Mouse (Mus musculus): ENCODE data around the gene Dhx35. TPM values are rescaled to one million over a fixed set of nuclear protein-coding genes. Genes with fewer than 3 reads are reported as not detected.

Gene Dhx35
- polyA plus RNA-seq, 1 experiment from 2014 or later, result 2.9 TPM

- Histone ChIP-seq H3K36me3 (ENCODE audit: control insufficient read depth, insufficient read depth) (no peaks in the 10 kb centered on the region; the same call in 1 of the 2 replicates), H3K9me3 (replicated peaks; ENCODE audit: control insufficient read depth, low read length) (no peaks in the 10 kb centered on the region), H3K27ac (ENCODE audit: low read length) (no peak overlapping the region), H3K27me3 (ENCODE audit: control insufficient read depth, insufficient read depth, low read depth, low read length) (no peaks in the 10 kb centered on the region), H3K9ac (ENCODE audit: low read depth, low read length) (no peak overlapping the region), H3K4me3 (ENCODE audit: low read depth, low read length) (no peak overlapping the region), H3K4me2 (ENCODE audit: low read depth, low read length) (no peak overlapping the region), H3K4me1 (ENCODE audit: control insufficient read depth, low read depth, low read length) (no peaks in the 10 kb centered on the region; the same call in 1 of the 2 replicates)
- 31% methylated on average over 2 of the region's 2 CpGs for WGBS (ENCODE audit: insufficient replicate concordance)
- ATAC-seq (ENCODE audit: low read depth), result no peak
Observed at GRCm38 (mm10) chr2:158852579-158852978, 58.0 kb downstream of the Dhx35 start.

- no peak overlapping the region for H3K4me2 ChIP-seq (ENCODE audit: low read depth, low read length)
- H3K27me3 ChIP-seq (ENCODE audit: control insufficient read depth, insufficient read depth, low read depth, low read length), result no peaks in the 10 kb centered on the region
- H3K9me3 ChIP-seq (replicated peaks; ENCODE audit: control insufficient read depth, low read length), result no peaks in the 10 kb centered on the region
- ATAC-seq (ENCODE audit: low read depth), result no peak
- H3K4me3 ChIP-seq (ENCODE audit: low read depth, low read length), result no peak overlapping the region
- no peaks in the 10 kb centered on the region; the same call in 1 of the 2 replicates for H3K4me1 ChIP-seq (ENCODE audit: control insufficient read depth, low read depth, low read length)
- H3K27ac ChIP-seq (ENCODE audit: low read length), result no peak overlapping the region
- 64% methylated on average over 10 of the region's 10 CpGs for WGBS (ENCODE audit: insufficient replicate concordance)
- no peaks in the 10 kb centered on the region; the same call in 1 of the 2 replicates for H3K36me3 ChIP-seq (ENCODE audit: control insufficient read depth, insufficient read depth)
- no peak overlapping the region for H3K9ac ChIP-seq (ENCODE audit: low read depth, low read length)
Observed at GRCm38 (mm10) chr2:158856896-158857499, 62.4 kb downstream of the Dhx35 start.

- no peaks in the 10 kb centered on the region for H3K9me3 ChIP-seq (replicated peaks; ENCODE audit: control insufficient read depth, low read length)
- H3K9ac ChIP-seq (ENCODE audit: low read depth, low read length), result no peak overlapping the region
- no peak overlapping the region for H3K4me2 ChIP-seq (ENCODE audit: low read depth, low read length)
- no peaks in the 10 kb centered on the region for H3K27me3 ChIP-seq (ENCODE audit: control insufficient read depth, insufficient read depth, low read depth, low read length)
- H3K36me3 ChIP-seq (ENCODE audit: control insufficient read depth, insufficient read depth), result no peaks in the 10 kb centered on the region; the same call in 1 of the 2 replicates
- no peak overlapping the region for H3K4me3 ChIP-seq (ENCODE audit: low read depth, low read length)
- WGBS (ENCODE audit: insufficient replicate concordance), result 70% methylated on average over 15 of the region's 15 CpGs
- no peak overlapping the region for H3K27ac ChIP-seq (ENCODE audit: low read length)
- H3K4me1 ChIP-seq (ENCODE audit: control insufficient read depth, low read depth, low read length), result no peaks in the 10 kb centered on the region
- ATAC-seq (ENCODE audit: low read depth), result no peak
Observed at GRCm38 (mm10) chr2:158857579-158857978, 63.0 kb downstream of the Dhx35 start.

GRCm38 (mm10) chr2:158861115-158861514 lies 66.5 kb downstream of the Dhx35 start:
- H3K4me1 ChIP-seq (ENCODE audit: control insufficient read depth, low read depth, low read length), result no peaks in the 10 kb centered on the region
- H3K36me3 ChIP-seq (ENCODE audit: control insufficient read depth, insufficient read depth), result no peaks in the 10 kb centered on the region; the same call in 1 of the 2 replicates
- no peak for ATAC-seq (ENCODE audit: low read depth)
- no peak overlapping the region for H3K9ac ChIP-seq (ENCODE audit: low read depth, low read length)
- WGBS (ENCODE audit: insufficient replicate concordance), result 63% methylated on average over 2 of the region's 2 CpGs
- H3K4me2 ChIP-seq (ENCODE audit: low read depth, low read length), result no peak overlapping the region
- no peaks in the 10 kb centered on the region for H3K9me3 ChIP-seq (replicated peaks; ENCODE audit: control insufficient read depth, low read length)
- H3K27ac ChIP-seq (ENCODE audit: low read length), result no peak overlapping the region
- H3K27me3 ChIP-seq (ENCODE audit: control insufficient read depth, insufficient read depth, low read depth, low read length), result no peaks in the 10 kb centered on the region
- no peak overlapping the region for H3K4me3 ChIP-seq (ENCODE audit: low read depth, low read length)

- Histone ChIP-seq H3K36me3 (ENCODE audit: control insufficient read depth, insufficient read depth) (no peaks in the 10 kb centered on the region), H3K27me3 (ENCODE audit: control insufficient read depth, insufficient read depth, low read depth, low read length) (no peaks in the 10 kb centered on the region), H3K9ac (ENCODE audit: low read depth, low read length) (no peak overlapping the region), H3K4me3 (ENCODE audit: low read depth, low read length) (no peak overlapping the region), H3K4me1 (ENCODE audit: control insufficient read depth, low read depth, low read length) (no peaks in the 10 kb centered on the region), H3K9me3 (replicated peaks; ENCODE audit: control insufficient read depth, low read length) (no peaks in the 10 kb centered on the region), H3K27ac (ENCODE audit: low read length) (no peak overlapping the region), H3K4me2 (ENCODE audit: low read depth, low read length) (no peak overlapping the region)
- ATAC-seq (ENCODE audit: low read depth), result no peak; the same call in 1 of the 2 replicates
- WGBS (ENCODE audit: insufficient replicate concordance), result 41% methylated on average over 11 of the region's 11 CpGs
Observed at GRCm38 (mm10) chr2:158863341-158864125, 68.9 kb downstream of the Dhx35 start.

GRCm38 (mm10) chr2:158864126-158864458 lies 69.5 kb downstream of the Dhx35 start:
- Histone ChIP-seq H3K9me3 (replicated peaks; ENCODE audit: control insufficient read depth, low read length) (no peaks in the 10 kb centered on the region), H3K4me2 (ENCODE audit: low read depth, low read length) (no peak overlapping the region), H3K36me3 (ENCODE audit: control insufficient read depth, insufficient read depth) (no peaks in the 10 kb centered on the region), H3K27me3 (ENCODE audit: control insufficient read depth, insufficient read depth, low read depth, low read length) (no peaks in the 10 kb centered on the region), H3K9ac (ENCODE audit: low read depth, low read length) (no peak overlapping the region), H3K27ac (ENCODE audit: low read length) (no peak overlapping the region), H3K4me3 (ENCODE audit: low read depth, low read length) (no peak overlapping the region), H3K4me1 (ENCODE audit: control insufficient read depth, low read depth, low read length) (no peaks in the 10 kb centered on the region)
- no peak for ATAC-seq (ENCODE audit: low read depth)
- WGBS (ENCODE audit: insufficient replicate concordance), result 64% methylated on average over 4 of the region's 4 CpGs

- no peaks in the 10 kb centered on the region for H3K4me1 ChIP-seq (ENCODE audit: control insufficient read depth, low read depth, low read length)
- no peak overlapping the region for H3K4me3 ChIP-seq (ENCODE audit: low read depth, low read length)
- no peaks in the 10 kb centered on the region for H3K27me3 ChIP-seq (ENCODE audit: control insufficient read depth, insufficient read depth, low read depth, low read length)
- H3K27ac ChIP-seq (ENCODE audit: low read length), result no peak overlapping the region
- 20% methylated on average over 10 of the region's 10 CpGs for WGBS (ENCODE audit: insufficient replicate concordance)
- no peaks in the 10 kb centered on the region for H3K9me3 ChIP-seq (replicated peaks; ENCODE audit: control insufficient read depth, low read length)
- H3K4me2 ChIP-seq (ENCODE audit: low read depth, low read length), result no peak overlapping the region
- H3K36me3 ChIP-seq (ENCODE audit: control insufficient read depth, insufficient read depth), result no peaks in the 10 kb centered on the region
- no peak overlapping the region for H3K9ac ChIP-seq (ENCODE audit: low read depth, low read length)
- 0 out of 2 replicates have a peak, but pooled peaks have one; percentile 19 for ATAC-seq (ENCODE audit: low read depth)
Observed at GRCm38 (mm10) chr2:158865358-158865757, 70.8 kb downstream of the Dhx35 start.

GRCm38 (mm10) chr2:158886571-158886970 lies 92.0 kb downstream of the Dhx35 start:
- H3K27me3 ChIP-seq (ENCODE audit: control insufficient read depth, insufficient read depth, low read depth, low read length), result no peaks in the 10 kb centered on the region
- no peak overlapping the region for H3K27ac ChIP-seq (ENCODE audit: low read length)
- H3K4me3 ChIP-seq (ENCODE audit: low read depth, low read length), result no peak overlapping the region
- ATAC-seq (ENCODE audit: low read depth), result no peak
- no peak overlapping the region for H3K9ac ChIP-seq (ENCODE audit: low read depth, low read length)
- H3K36me3 ChIP-seq (ENCODE audit: control insufficient read depth, insufficient read depth), result no peaks in the 10 kb centered on the region
- H3K4me2 ChIP-seq (ENCODE audit: low read depth, low read length), result no peak overlapping the region
- 42% methylated on average over 6 of the region's 6 CpGs for WGBS (ENCODE audit: insufficient replicate concordance)
- H3K9me3 ChIP-seq (replicated peaks; ENCODE audit: control insufficient read depth, low read length), result no peaks in the 10 kb centered on the region
- no peaks in the 10 kb centered on the region for H3K4me1 ChIP-seq (ENCODE audit: control insufficient read depth, low read depth, low read length)

- Histone ChIP-seq H3K4me2 (ENCODE audit: low read depth, low read length) (no peak overlapping the region), H3K36me3 (ENCODE audit: control insufficient read depth, insufficient read depth) (no peaks in the 10 kb centered on the region), H3K9ac (ENCODE audit: low read depth, low read length) (no peak overlapping the region), H3K27ac (ENCODE audit: low read length) (no peak overlapping the region), H3K4me1 (ENCODE audit: control insufficient read depth, low read depth, low read length) (no peaks in the 10 kb centered on the region), H3K27me3 (ENCODE audit: control insufficient read depth, insufficient read depth, low read depth, low read length) (no peaks in the 10 kb centered on the region), H3K4me3 (ENCODE audit: low read depth, low read length) (no peak overlapping the region), H3K9me3 (replicated peaks; ENCODE audit: control insufficient read depth, low read length) (no peaks in the 10 kb centered on the region)
- ATAC-seq (ENCODE audit: low read depth), result no peak
- WGBS (ENCODE audit: insufficient replicate concordance), result 61% methylated on average over 5 of the region's 5 CpGs
Observed at GRCm38 (mm10) chr2:158888531-158888930, 93.9 kb downstream of the Dhx35 start.

Measured in liver, embryonic 16.5 days (tissue).